Mouse (Mus musculus) liver, postnatal 0 days (tissue): ENCODE data around the gene Akip1.

Source experiments
- CTCF ChIP-seq: sonication (generic); IDR thresholded peaks from 2 replicates; pipeline ENCODE4 v1.5.1; 2016; ENCODE audit warnings: antibody characterized with exemption, low read depth
- EP300 ChIP-seq: IDR thresholded peaks from 2 replicates; pipeline ENCODE4 v1.6.1; 2016; ENCODE audit warnings: antibody characterized with exemption, low read depth, mild to moderate bottlenecking

DNA sequence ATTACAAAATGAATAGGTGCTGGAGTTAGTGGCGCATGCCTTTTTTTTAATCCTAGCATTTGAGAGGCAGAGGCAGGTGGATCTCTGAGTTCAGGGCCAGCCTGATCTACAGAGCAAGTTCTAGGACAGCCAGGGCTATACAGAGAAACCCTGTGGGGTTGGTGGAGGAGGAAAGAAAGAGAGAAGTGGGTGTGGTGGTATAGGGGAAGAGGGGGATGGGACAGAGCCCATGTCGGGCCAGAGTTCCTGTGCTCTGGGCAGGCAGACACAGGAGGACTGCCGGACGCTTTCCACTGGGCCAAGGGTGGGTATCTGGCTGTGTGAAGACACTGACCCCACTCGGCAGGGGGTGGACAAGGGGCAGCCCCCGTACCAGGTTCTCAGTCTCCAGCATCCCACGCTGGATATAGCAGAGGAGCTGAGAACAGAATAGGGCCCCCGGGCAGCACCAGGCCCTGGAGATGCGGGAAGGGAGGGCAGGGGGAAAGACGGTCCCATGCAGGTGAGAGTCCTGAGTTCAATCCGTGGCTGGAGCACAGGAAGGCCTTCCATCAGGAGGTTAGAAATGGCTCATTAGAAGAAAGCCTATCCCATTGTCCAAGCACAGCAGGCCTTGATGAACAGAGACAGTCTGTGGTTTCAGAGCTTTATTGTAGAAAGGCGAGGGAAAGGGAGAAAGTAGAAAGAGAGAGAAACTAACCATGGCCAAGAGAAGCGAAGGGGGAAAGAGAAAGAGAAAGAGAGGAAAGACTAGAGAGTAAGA, 8.7 kb upstream of the Akip1 start:
- TF ChIP-seq EP300 (no peak), CTCF (no peak)
